In genomic region chr7:102441657-102442391, GRCm38 (mm10) we compare ENCODE assay signal across 8 mouse cellular contexts. TPM values are rescaled to one million over a fixed set of nuclear protein-coding genes. Genes with fewer than 3 reads are reported as not detected.
DNase-seq lines count a peak whose midpoint lies in the region; ATAC-seq lines count a peak whose summit lies in the region.

TSS of gene Rrm1 (plus strand) at chr7:102441695.

- ATAC-seq in hindbrain, embryonic 16.5 days, result peak; percentile 100

- H3K4me1 ChIP-seq in hindbrain, embryonic 16.5 days (ENCODE audit: control insufficient read depth, insufficient read depth, low read depth, low read length), result peaks cover 12% of the 10 kb centered on the region

- peak; percentile 93 for DNase-seq in WW6 (ENCODE audit: low read depth, low spot score)
- peak; percentile 91 to 94 for DNase-seq in cerebellum, postnatal 4 days (ENCODE audit: low spot score in 2 of 2)
- peak; percentile 96 for DNase-seq in gastrocnemius, adult 18-20 months (ENCODE audit: low spot score)
- DNase-seq in left cerebral cortex, adult 18-20 months (ENCODE audit: low spot score in 2 of 2), result peak; percentile 97 to 98
- peak; percentile 97 for DNase-seq in right cerebral cortex, adult 18-20 months
- DNase-seq in urinary bladder, postnatal 10 days (ENCODE audit: low spot score), result peak; percentile 73

- peak within 1 kb of the TSS; percentile 64 for H3K4me2 ChIP-seq in hindbrain, embryonic 16.5 days (ENCODE audit: low read length)

- peaks cover 38% of the 10 kb centered on the region for H3K79me2 ChIP-seq in macrophage (ENCODE audit: inconsistent target)

- H3K9me3 ChIP-seq in hindbrain, embryonic 16.5 days (ENCODE audit: control insufficient read depth, low read length), result no peaks in the 10 kb centered on the region

- under 1% methylated on average over 47 of the region's 56 CpGs for WGBS in hindbrain, embryonic 16.5 days
- under 1% methylated on average over 50 of the region's 56 CpGs for WGBS in macrophage (ENCODE audit: missing documents)

- peak within 1 kb of the TSS; percentile 65 for H3K4me3 ChIP-seq in hindbrain, embryonic 16.5 days (ENCODE audit: low read length)
- peak within 1 kb of the TSS; percentile 79 for H3K4me3 ChIP-seq in macrophage (ENCODE audit: inconsistent target)

- peaks cover 9% of the 10 kb centered on the region; the same call in 1 of the 2 replicates for H3K36me3 ChIP-seq in hindbrain, embryonic 16.5 days (ENCODE audit: control insufficient read depth, insufficient read depth, low read length)
- H3K36me3 ChIP-seq in macrophage (ENCODE audit: inconsistent target), result no peaks in the 10 kb centered on the region

- peak within 1 kb of the TSS; percentile 73 for H3K9ac ChIP-seq in hindbrain, embryonic 16.5 days (ENCODE audit: low read depth, low read length)

- H3K27me3 ChIP-seq in hindbrain, embryonic 16.5 days (replicated peaks; ENCODE audit: control insufficient read depth, insufficient read depth, low read length), result peaks cover 3% of the 10 kb centered on the region; the same call in 1 of the 2 replicates

- H3K27ac ChIP-seq in hindbrain, embryonic 16.5 days (ENCODE audit: low read depth, low read length), result peak within 1 kb of the TSS; percentile 49
- peak within 1 kb of the TSS; percentile 76 for H3K27ac ChIP-seq in macrophage

RNA-seq across cellular contexts. Expression of gene Rrm1, which starts in this region (rescaled TPM):
- 10 to 100 TPM; 18.1 to 20.5 TPM for total RNA-seq in gastrocnemius, adult 18-20 months (2021)
- 48.8 and 55.7 TPM in 2 replicates for polyA plus RNA-seq in hindbrain, embryonic 16.5 days (2015; fragmentation: Nextera tagmentation; extraction: Ambion mirVana)
- 10 to 100 TPM; 10.9 to 12.7 TPM for total RNA-seq in left cerebral cortex, adult 18-20 months (2021)
- 10 to 100 TPM in 16 of 26 experiments, 1 to 10 TPM in 10; 3.6 to 49.4 (median 17.3) TPM for total RNA-seq in macrophage (2018; cell fraction: chromatin; rRNA removed)
- 10 to 100 TPM; 11.1 to 27.7 (median 17.6) TPM for total RNA-seq in macrophage (2018; cell fraction: cytosol; rRNA removed)
- 10 to 100 TPM in 19 of 26 experiments, 1 to 10 TPM in 7; 5.5 to 82.4 (median 12.4) TPM for total RNA-seq in macrophage (2018; cell fraction: nucleus; rRNA removed)
- polyA plus RNA-seq in macrophage (2018), result 17.3 to 71.9 TPM (median 64.3 TPM) in 3 replicates

Comparison
In these comparisons a context has a peak if more than half of its experiments do, and no peak if none do; other contexts are left out.
1. Peak in every context shown above with its lines: DNase-seq, ATAC-seq, H3K4me3 ChIP-seq and H3K27ac ChIP-seq.